Mouse (Mus musculus): ENCODE results near the gene 4931406C07Rik.

GRCm38 (mm10) chr9:15256214-15256613, 50.0 kb downstream of the 4931406C07Rik start:
- TF ChIP-seq CTCF (IDR thresholded peaks at IDR 0.05; ENCODE audit: control insufficient read depth, insufficient read depth, insufficient read length) (no peak), CEBPB (IDR thresholded peaks at IDR 0.05; ENCODE audit: low read depth) (no peak), USF1 (IDR thresholded peaks at IDR 0.05; ENCODE audit: low read depth) (no peak), MAX (IDR thresholded peaks at IDR 0.05) (no peak), FOSL1 (IDR thresholded peaks at IDR 0.05; ENCODE audit: insufficient read depth, low read length, poor library complexity, severe bottlenecking) (no peak), MYOD1 (IDR thresholded peaks at IDR 0.05; ENCODE audit: control insufficient read depth, insufficient read length, low read depth) (no peak)

Measured in C2C12 (cell line).